Mouse (Mus musculus) neural tube, embryonic 15.5 days (tissue): ENCODE measurements around the gene Zfp866. TPM values are rescaled to one million over a fixed set of nuclear protein-coding genes. Genes with fewer than 3 reads are reported as not detected.

ENCODE experiments used
- ATAC-seq: fragments of 200-750 bp; cut with Nextera tagmentation; 2 replicates; pipeline ENCODE4 v1.8.0; 2017; ENCODE audit warnings: mild to moderate bottlenecking, moderate TSS enrichment, moderate library complexity; ENCODE audit not compliant: low FRiP score
- H3K27ac ChIP-seq: fragments of 300-500 bp; sonication (generic); replicated peaks from 2 replicates; pipeline ENCODE4 v1.5.1; 2015; ENCODE audit warnings: mild to moderate bottlenecking, inconsistent platforms
- H3K27me3 ChIP-seq: fragments of 300-500 bp; sonication (generic); replicated peaks from 2 replicates; pipeline ENCODE4 v1.6.1; 2015; ENCODE audit warnings: inconsistent platforms
- H3K36me3 ChIP-seq: fragments of 300-500 bp; sonication (generic); 2 replicates; pipeline ENCODE4 v1.6.1; 2015; ENCODE audit warnings: inconsistent platforms
- H3K4me1 ChIP-seq: fragments of 300-500 bp; sonication (generic); 2 replicates; pipeline ENCODE4 v1.6.1; 2015; ENCODE audit warnings: inconsistent platforms
- H3K4me2 ChIP-seq: fragments of 300-500 bp; sonication (generic); 2 replicates; pipeline ENCODE4 v1.6.1; 2015; ENCODE audit warnings: inconsistent platforms, mild to moderate bottlenecking, moderate library complexity
- H3K4me3 ChIP-seq: fragments of 300-500 bp; sonication (generic); replicated peaks from 2 replicates; pipeline ENCODE4 v1.5.1; 2015; ENCODE audit warnings: mild to moderate bottlenecking, inconsistent platforms
- H3K9ac ChIP-seq: fragments of 300-500 bp; sonication (generic); replicated peaks from 2 replicates; pipeline ENCODE4 v1.6.1; 2015; ENCODE audit warnings: mild to moderate bottlenecking, inconsistent platforms
- H3K9me3 ChIP-seq: fragments of 300-500 bp; sonication (generic); replicated peaks from 2 replicates; pipeline ENCODE4 v1.6.1; 2016; ENCODE audit warnings: inconsistent platforms
- WGBS: fragments of 180-500 bp; shearing (Covaris S2); methylation state at CpG from one replicate; pipeline ENCODE4 v1.1.7; 2015; ENCODE audit warnings: mixed read lengths; 5-methylcytosine and 5-hydroxymethylcytosine counted together
- polyA plus RNA-seq: library from polyadenylated mRNA; unstranded; fragments of >200 nt; fragmentation: Nextera tagmentation; extraction: Ambion mirVana; gene quantifications from 2 replicates; pipeline ENCODE4 v1.2.1, GENCODE M21; 2015

Gene Zfp866
- 35.8 and 36.7 TPM in 2 replicates for polyA plus RNA-seq

DNA sequence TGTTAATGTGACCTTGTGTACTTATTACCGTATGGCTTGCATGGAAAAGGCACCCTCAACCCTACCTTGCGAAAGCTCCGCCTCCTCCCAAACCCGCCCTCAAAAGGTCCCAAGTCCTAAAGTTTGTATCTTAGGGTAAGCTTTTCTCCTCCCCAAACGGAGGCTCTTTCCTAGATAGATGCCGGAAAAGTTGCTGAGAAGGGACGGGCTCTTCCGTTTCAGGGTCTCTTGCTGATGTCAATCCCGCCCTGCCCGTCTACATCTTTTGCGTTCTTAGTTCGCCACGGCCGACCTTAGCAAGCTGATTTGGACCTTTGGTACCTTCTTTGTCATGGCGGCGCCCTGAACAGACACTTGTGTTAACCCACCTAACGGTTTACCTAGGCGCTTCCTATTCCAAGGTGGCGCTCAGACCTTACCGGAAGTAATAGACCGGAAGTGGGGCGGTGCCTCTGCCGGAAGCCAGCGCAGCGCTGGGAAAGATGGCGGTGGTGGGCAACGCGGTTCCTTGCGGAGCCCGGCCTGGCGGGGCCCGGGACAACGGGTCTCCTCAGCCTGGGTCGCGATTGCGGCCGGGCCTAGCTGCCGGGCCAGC is at the start of gene Zfp866, which contains the start of gene Atp13a1:
Zfp866 (minus strand) TSS at position 406 of the 595 bp plus-strand sequence.
Atp13a1 (plus strand) TSS at position 391 of the 595 bp plus-strand sequence.
- H3K36me3 ChIP-seq, result peaks cover 30% of the 10 kb centered on the region
- H3K9ac ChIP-seq, result peak within 1 kb of the TSS; percentile 87
- peak within 1 kb of the TSS; percentile 100 for H3K4me3 ChIP-seq
- peaks cover 36% of the 10 kb centered on the region for H3K4me1 ChIP-seq
- H3K27me3 ChIP-seq, result no peaks in the 10 kb centered on the region
- peak; percentile 96 for ATAC-seq
- peak within 1 kb of the TSS; percentile 85 for H3K27ac ChIP-seq
- WGBS, result under 1% methylated on average over 38 of the region's 38 CpGs
- no peaks in the 10 kb centered on the region for H3K9me3 ChIP-seq
- H3K4me2 ChIP-seq, result peak within 1 kb of the TSS; percentile 78

DNA sequence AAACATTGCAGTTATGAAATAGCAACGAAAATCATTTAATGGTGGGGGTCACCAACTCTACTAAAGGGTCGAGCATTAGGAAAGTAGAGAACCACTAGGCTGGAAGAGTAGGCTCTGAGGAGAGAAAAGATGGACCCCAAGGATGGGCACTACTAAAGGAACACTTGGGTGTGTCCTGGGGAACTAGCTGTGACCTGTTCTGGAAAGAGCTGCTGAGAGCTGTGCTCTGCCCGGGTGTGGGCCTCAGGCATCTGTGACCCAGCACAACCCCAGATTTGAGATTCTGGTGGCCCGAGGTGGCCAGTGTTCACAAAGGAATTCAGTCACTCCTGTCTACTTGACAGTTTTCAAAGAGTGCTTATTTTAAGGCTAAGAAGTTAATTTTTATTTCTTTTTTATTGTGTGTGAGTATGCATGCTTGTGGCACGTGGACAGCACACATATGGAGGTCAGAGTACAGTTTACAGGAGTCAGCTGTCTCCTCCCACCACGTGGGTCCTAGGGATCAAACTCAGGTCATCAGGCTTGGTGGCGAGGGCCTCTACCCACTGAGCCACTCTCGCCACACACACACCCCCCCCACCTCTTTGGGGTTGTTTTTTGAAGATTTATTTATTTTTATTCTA is 46.2 kb upstream of the Zfp866 start:
- Histone ChIP-seq H3K9me3 (no peaks in the 10 kb centered on the region), H3K4me2 (no peak overlapping the region), H3K9ac (no peak overlapping the region), H3K4me3 (no peak overlapping the region), H3K27me3 (no peaks in the 10 kb centered on the region), H3K27ac (no peak overlapping the region), H3K4me1 (peaks cover 21% of the 10 kb centered on the region), H3K36me3 (peaks cover 7% of the 10 kb centered on the region; the same call in 1 of the 2 replicates)
- ATAC-seq, result no peak
- WGBS, result 85% methylated on average over 8 of the region's 8 CpGs

DNA sequence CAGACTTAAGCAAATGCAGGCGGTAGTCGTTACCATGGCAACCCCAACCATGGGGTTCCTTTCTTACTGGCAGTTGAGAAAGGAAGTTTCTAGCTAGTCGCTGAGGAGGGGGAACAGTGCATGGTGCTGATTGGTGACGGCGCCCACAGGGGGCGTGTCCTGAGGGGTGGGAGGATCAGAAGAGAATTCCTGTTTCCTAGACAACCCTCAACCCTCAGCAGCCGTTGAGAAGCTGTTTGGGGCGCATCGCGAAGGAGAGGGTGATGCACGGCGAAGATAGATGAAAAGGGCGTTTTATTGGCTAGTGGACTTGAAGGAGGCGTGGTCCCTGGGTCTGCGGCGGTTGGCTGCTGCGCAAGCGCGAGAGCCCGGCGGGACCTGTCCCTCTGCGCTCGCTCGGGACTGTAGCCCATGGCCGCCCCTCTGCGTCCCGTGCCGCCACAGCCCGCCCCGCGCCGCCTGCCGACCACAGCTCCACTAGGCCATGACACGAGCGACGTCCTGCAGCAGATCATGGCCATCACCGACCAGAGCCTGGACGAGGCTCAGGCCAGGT is 41.4 kb upstream of the Zfp866 start, which contains the start of gene Pbx4:
Pbx4 (plus strand) TSS at position 194 of the 556 bp plus-strand sequence.
- Histone ChIP-seq H3K4me2 (peak within 1 kb of the TSS; percentile 89), H3K36me3 (peaks cover 19% of the 10 kb centered on the region), H3K4me1 (peaks cover 28% of the 10 kb centered on the region), H3K9ac (peak within 1 kb of the TSS; percentile 85), H3K9me3 (no peaks in the 10 kb centered on the region), H3K27me3 (no peaks in the 10 kb centered on the region), H3K27ac (peak within 1 kb of the TSS; percentile 90), H3K4me3 (peak within 1 kb of the TSS; percentile 78)
- peak; percentile 97 for ATAC-seq
- WGBS, result under 1% methylated on average over 36 of the region's 38 CpGs

DNA sequence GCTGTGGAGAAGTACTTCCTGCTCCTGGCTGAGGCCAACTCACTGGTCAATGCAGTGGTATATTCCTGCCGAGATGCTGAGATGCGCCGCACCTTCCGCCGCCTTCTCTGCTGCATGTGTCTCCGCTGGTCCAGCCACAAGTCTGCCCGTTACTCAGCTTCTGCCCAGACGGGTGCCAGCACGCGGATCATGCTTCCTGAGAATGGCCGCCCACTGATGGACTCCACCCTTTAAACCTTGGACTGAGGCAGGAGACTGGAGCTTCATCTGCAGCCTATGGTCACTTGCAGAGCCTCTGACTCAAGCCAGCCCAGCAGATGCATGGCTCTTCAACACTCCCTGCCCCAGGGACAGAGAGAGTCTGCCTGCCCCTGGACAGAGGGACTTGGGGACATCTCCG is 35.4 kb upstream of the Zfp866 start:
- 96% methylated on average over 12 of the region's 12 CpGs for WGBS
- Histone ChIP-seq H3K36me3 (peaks cover 29% of the 10 kb centered on the region), H3K4me2 (no peak overlapping the region), H3K27me3 (no peaks in the 10 kb centered on the region), H3K4me3 (no peak overlapping the region), H3K9me3 (no peaks in the 10 kb centered on the region), H3K27ac (no peak overlapping the region), H3K9ac (no peak overlapping the region), H3K4me1 (peaks cover 46% of the 10 kb centered on the region)
- no peak for ATAC-seq

DNA sequence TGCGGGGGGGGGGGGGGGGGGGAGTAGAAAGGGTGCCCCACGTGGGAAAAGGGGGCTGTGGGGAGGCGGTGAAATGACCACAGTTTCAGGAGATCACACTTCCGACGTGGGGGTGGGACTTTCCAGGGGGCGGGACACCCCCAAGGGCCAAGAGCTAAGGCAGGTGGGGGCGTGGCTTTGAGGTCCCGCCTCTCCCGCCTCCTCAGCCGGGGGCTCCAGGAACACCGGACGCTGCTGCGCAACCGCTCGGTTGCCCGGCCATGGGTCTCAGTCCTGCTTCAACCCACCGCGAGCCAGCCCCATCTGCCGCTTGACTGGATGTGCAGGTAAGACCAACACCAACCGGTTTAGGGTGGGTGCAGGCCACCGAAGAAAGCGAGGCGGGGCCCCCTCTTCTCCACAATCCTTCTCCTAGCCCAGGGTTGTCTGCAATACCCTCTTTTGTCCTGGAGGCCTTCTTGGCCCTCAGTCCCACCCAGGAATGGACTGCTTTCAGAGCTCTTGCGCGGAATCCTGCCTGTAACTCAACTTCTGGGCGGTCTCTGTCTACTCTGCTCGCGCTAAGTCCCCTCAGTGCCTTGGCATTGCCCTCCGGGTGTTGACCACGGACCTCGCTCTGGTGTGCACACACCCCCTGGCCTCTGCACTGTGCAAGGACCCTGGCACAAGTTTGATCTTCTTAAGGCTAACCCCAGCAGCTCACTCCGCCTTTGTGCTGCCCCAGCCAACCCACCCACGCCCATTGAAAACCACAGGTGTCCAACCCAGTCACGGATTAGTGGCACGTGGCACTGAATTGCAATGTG is 31.6 kb upstream of the Zfp866 start, which contains the start of gene Lpar2:
Lpar2 (plus strand) TSS at position 44 of the 806 bp plus-strand sequence.
- peak within 1 kb of the TSS; percentile 64 for H3K4me3 ChIP-seq
- H3K27me3 ChIP-seq, result no peaks in the 10 kb centered on the region
- peaks cover 46% of the 10 kb centered on the region for H3K4me1 ChIP-seq
- H3K9ac ChIP-seq, result peak within 1 kb of the TSS; percentile 65
- H3K27ac ChIP-seq, result peak within 1 kb of the TSS; percentile 73
- under 1% methylated on average over 33 of the region's 35 CpGs for WGBS
- peaks cover 31% of the 10 kb centered on the region for H3K36me3 ChIP-seq
- peak; percentile 87 for ATAC-seq
- peak within 1 kb of the TSS; percentile 85 for H3K4me2 ChIP-seq
- H3K9me3 ChIP-seq, result no peaks in the 10 kb centered on the region

DNA sequence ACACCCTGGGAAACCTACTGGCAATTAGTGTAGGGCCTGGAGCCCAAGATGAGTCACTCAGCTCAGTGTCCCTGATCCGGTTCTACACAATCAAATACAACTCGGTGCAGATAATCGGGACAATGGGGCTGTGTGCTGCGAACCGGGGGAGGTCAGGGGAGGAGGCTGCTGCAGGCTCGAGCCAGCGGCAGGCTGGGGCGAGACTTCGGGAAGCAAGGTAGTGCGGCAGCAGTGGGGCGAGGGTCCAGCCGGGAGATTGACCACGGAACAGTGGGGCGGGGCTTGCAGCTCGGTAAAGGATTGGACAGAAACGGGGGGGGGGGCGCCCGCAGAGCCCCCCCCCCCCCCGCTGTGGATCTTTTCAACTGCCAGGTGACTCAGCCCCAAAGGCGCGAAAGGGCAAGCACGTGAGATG is 31.0 kb upstream of the Zfp866 start:
- Histone ChIP-seq H3K4me3 (peak overlapping the region; percentile 64), H3K9ac (peak overlapping the region; percentile 65), H3K27me3 (no peaks in the 10 kb centered on the region), H3K36me3 (peaks cover 34% of the 10 kb centered on the region), H3K27ac (peak overlapping the region; percentile 73), H3K9me3 (no peaks in the 10 kb centered on the region), H3K4me2 (peak overlapping the region; percentile 85), H3K4me1 (peaks cover 46% of the 10 kb centered on the region)
- WGBS, result 2% methylated on average over 16 of the region's 22 CpGs
- ATAC-seq, result peak; percentile 69

DNA sequence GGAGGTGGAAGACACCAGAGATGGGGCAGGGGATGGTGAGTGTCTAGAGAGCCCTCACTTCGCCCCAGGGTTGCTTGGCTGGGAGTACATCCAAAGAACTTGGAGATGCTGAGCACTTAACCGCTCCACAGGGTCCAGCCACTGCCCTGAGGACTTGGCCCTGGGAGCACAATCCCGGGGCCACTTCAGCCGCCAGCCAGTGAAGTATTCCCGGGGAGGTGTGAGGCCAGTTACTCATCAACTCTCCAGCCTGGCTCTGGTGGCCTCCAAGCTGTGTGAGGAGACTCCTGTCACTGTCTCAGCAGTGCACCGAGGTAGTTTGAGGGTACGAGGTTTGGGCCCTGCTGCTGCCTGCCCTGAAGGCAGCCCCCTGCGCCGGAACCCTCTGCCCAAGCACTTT is 29.5 kb upstream of the Zfp866 start:
- Histone ChIP-seq H3K27me3 (no peaks in the 10 kb centered on the region), H3K9ac (no peak overlapping the region), H3K27ac (no peak overlapping the region), H3K4me2 (no peak overlapping the region), H3K4me1 (peaks cover 34% of the 10 kb centered on the region), H3K9me3 (no peaks in the 10 kb centered on the region), H3K36me3 (peaks cover 38% of the 10 kb centered on the region), H3K4me3 (no peak overlapping the region)
- 83% methylated on average over 9 of the region's 9 CpGs for WGBS
- ATAC-seq, result no peak

DNA sequence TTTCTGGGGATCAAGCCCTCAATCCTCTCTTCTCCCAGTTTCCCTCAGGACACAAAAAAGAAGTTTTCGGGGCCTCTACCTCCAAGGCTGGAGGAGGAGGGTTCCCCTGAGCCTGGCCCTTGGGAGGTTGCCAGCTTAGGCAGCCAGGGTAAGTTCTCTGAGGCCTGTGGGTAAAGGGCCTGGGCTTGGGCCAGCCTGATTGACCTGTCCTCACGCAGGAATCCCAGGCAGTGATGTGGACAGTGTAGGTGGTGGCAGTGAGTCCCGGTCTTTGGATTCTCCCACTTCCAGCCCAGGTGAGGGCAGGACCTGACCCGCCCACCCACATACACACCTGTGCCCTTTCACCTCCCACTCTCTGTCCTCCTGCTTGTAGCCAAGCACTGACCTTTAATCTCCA is 24.4 kb upstream of the Zfp866 start:
- Histone ChIP-seq H3K9ac (no peak overlapping the region), H3K4me2 (no peak overlapping the region), H3K27me3 (no peaks in the 10 kb centered on the region), H3K4me1 (no peaks in the 10 kb centered on the region), H3K27ac (no peak overlapping the region), H3K4me3 (no peak overlapping the region), H3K36me3 (peaks cover 72% of the 10 kb centered on the region), H3K9me3 (no peaks in the 10 kb centered on the region)
- 93% methylated on average over 4 of the region's 4 CpGs for WGBS
- no peak for ATAC-seq

DNA sequence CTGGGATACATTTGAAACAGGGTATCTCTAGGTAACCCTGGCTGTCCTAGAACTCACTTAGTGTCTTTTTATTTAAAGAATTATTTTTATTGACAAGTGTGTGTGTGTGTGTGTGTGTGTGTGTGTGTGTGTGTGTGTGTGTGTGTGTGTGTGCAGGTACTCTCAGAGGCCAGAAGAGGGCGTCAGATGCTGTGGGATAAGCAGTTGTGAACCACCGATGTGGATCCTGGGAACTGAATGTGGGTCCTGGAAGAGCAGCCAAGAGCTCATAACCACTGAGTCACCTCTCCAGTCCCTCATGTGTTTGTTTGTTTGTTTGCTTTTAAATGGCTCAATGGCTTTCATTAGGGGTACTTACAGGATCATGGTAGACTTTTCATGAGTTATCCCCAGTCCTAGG is 23.9 kb upstream of the Zfp866 start:
- peaks cover 70% of the 10 kb centered on the region for H3K36me3 ChIP-seq
- no peaks in the 10 kb centered on the region for H3K9me3 ChIP-seq
- 90% methylated on average over 2 of the region's 2 CpGs for WGBS
- no peak overlapping the region for H3K4me3 ChIP-seq
- no peaks in the 10 kb centered on the region for H3K27me3 ChIP-seq
- ATAC-seq, result no peak
- no peak overlapping the region for H3K9ac ChIP-seq
- H3K4me2 ChIP-seq, result no peak overlapping the region
- H3K4me1 ChIP-seq, result peaks cover 2% of the 10 kb centered on the region
- no peak overlapping the region for H3K27ac ChIP-seq

DNA sequence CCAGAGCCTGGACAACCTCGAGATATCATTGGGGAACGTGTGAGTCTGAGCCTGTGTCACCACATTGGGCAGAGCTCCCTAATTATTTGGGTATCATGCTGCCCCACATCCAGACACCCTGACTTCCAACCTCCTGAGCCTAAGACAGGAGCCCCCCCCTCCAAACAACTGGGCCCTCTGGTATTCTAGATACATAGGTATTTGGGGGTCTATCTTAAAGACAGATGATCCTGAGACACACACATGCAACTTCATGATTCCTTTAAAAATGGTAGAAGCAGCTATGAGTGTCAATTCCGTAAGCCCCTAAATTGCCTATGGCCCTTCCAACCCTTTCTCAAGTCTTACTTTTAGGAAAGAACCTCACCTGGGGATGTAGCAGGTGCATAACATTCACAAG is 18.8 kb upstream of the Zfp866 start:
- WGBS, result 67% methylated on average over 3 of the region's 3 CpGs
- peak overlapping the region; percentile 57 for H3K4me3 ChIP-seq
- H3K27ac ChIP-seq, result no peak overlapping the region
- no peaks in the 10 kb centered on the region for H3K27me3 ChIP-seq
- peaks cover 67% of the 10 kb centered on the region for H3K36me3 ChIP-seq
- H3K9ac ChIP-seq, result no peak overlapping the region
- H3K9me3 ChIP-seq, result no peaks in the 10 kb centered on the region
- H3K4me1 ChIP-seq, result peaks cover 17% of the 10 kb centered on the region
- ATAC-seq, result no peak
- H3K4me2 ChIP-seq, result peak overlapping the region; percentile 70

DNA sequence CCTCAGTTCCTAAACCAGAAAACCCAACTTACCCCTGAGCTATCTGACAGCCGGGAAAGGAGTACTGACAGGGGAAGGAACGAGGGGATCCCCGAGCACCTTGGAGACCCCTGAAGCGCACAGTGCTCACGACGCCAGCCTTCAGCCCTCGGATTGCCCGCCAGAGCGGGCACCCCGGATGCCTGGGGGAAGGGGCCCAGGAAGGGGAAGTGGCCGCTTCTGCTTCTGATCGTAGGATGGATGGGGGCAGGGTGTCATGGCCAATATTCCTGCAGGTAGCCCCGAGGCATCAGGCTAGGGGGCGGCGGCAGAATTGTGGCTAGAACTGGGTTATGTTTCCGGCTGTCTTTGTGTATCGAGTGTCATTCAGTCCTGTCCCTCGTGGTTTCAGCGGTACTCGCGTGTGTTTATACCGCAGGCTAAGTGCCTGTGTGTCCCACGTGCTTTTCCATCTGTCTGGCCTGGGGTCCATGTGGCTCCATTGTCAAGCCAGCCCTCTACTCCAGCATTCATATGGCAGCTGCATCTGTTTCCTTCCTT is 18.0 kb upstream of the Zfp866 start:
- Histone ChIP-seq H3K4me2 (peak overlapping the region; percentile 70), H3K36me3 (peaks cover 67% of the 10 kb centered on the region), H3K4me1 (peaks cover 17% of the 10 kb centered on the region), H3K9me3 (no peaks in the 10 kb centered on the region), H3K27ac (peak overlapping the region; percentile 74), H3K4me3 (peak overlapping the region; percentile 57), H3K27me3 (no peaks in the 10 kb centered on the region), H3K9ac (peak overlapping the region; percentile 72)
- WGBS, result under 1% methylated on average over 23 of the region's 23 CpGs
- ATAC-seq, result peak; percentile 65
